Mouse (Mus musculus) spleen, postnatal 10 days (tissue): ENCODE results near the gene Shroom3.

ENCODE experiments used
- DNase-seq, 2 experiments: peaks; one replicate each; pipeline ENCODE4 v3.0.0; 2021 to 2022; ENCODE audit warnings: low spot score in 2 of 2

The Shroom3 gene

GRCm38 (mm10) chr5:92751488-92751887 lies 68.3 kb downstream of the Shroom3 start:
- no peak for DNase-seq

- no peak for DNase-seq
Observed at GRCm38 (mm10) chr5:92755241-92755775, 72.1 kb downstream of the Shroom3 start.

- no peak for DNase-seq
Observed at GRCm38 (mm10) chr5:92759156-92759745, 76.0 kb downstream of the Shroom3 start.

- no peak for DNase-seq
Observed at GRCm38 (mm10) chr5:92760542-92760941, 77.3 kb downstream of the Shroom3 start.

GRCm38 (mm10) chr5:92761615-92762353 lies 78.5 kb downstream of the Shroom3 start:
- no peak for DNase-seq

GRCm38 (mm10) chr5:92762425-92762824 lies 79.2 kb downstream of the Shroom3 start:
- DNase-seq: no peak

GRCm38 (mm10) chr5:92763546-92763952 lies 80.3 kb downstream of the Shroom3 start:
- DNase-seq: no peak

GRCm38 (mm10) chr5:92766301-92766700 lies 83.1 kb downstream of the Shroom3 start:
- no peak for DNase-seq

GRCm38 (mm10) chr5:92767194-92767777 lies 84.1 kb downstream of the Shroom3 start:
- DNase-seq: no peak

GRCm38 (mm10) chr5:92767857-92768291 lies 84.6 kb downstream of the Shroom3 start:
- no peak for DNase-seq

- no peak for DNase-seq
Observed at GRCm38 (mm10) chr5:92773821-92774220, 90.6 kb downstream of the Shroom3 start.

GRCm38 (mm10) chr5:92774419-92774818 lies 91.2 kb downstream of the Shroom3 start:
- DNase-seq: no peak

- DNase-seq: no peak
Observed at GRCm38 (mm10) chr5:92774893-92775292, 91.7 kb downstream of the Shroom3 start.

- DNase-seq: no peak
Observed at GRCm38 (mm10) chr5:92778395-92778794, 95.2 kb downstream of the Shroom3 start.

GRCm38 (mm10) chr5:92781082-92781481 lies 97.8 kb downstream of the Shroom3 start:
- no peak for DNase-seq

GRCm38 (mm10) chr5:92784037-92784860 lies 101.0 kb downstream of the Shroom3 start:
- DNase-seq: no peak

GRCm38 (mm10) chr5:92785870-92786436 lies 102.7 kb downstream of the Shroom3 start:
- DNase-seq: no peak

- no peak for DNase-seq
Observed at GRCm38 (mm10) chr5:92788990-92789389, 105.8 kb downstream of the Shroom3 start.

GRCm38 (mm10) chr5:92796089-92796990 lies 113.1 kb downstream of the Shroom3 start:
- DNase-seq: no peak

GRCm38 (mm10) chr5:92797981-92798380 lies 114.7 kb downstream of the Shroom3 start:
- DNase-seq: no peak
